Mouse (Mus musculus) small intestine, adult 2 months (tissue): ENCODE data around the gene Exoc6.

Source experiments
- CTCF ChIP-seq: fragments of 200-500 bp; IDR thresholded peaks from 2 replicates; pipeline ENCODE4 v1.5.1; 2012; ENCODE audit warnings: low read depth, mild to moderate bottlenecking, control low read depth, inconsistent platforms, low read length, moderate library complexity, mixed read lengths; ENCODE audit not compliant: insufficient replicate concordance, insufficient read length; ENCODE audit errors: extremely low read depth
- POLR2A ChIP-seq: fragments of 200-500 bp; IDR thresholded peaks from 2 replicates; pipeline ENCODE4 v1.6.1; 2012; ENCODE audit warnings: low read depth, mild to moderate bottlenecking, control low read depth, inconsistent platforms, low read length, moderate library complexity

DNA sequence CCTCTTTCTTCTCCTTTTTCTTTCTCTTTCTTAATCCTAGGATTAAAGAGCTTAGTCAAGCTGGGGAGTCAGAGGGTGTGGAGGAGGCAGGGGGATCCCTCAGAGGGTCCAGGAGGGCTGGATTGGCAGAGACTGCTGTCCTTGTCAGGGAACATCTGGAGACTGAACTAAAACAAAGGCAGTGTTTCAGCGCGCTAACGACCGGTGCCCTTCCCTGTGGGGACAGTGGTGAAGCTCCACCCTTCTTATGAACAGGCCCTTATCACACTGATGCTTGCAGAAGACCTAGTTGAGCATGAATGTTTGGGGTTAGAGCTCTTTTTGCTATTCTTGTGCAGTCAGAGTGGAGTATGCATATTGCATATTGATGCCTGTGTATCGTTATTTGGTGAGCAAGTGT, 103.8 kb downstream of the Exoc6 start:
- no peak for TF ChIP-seq POLR2A
- TF ChIP-seq CTCF: no peak
